Mouse (Mus musculus) skeletal muscle tissue, adult 2 months (tissue): ENCODE measurements around the gene Efhc1.
"Not testable (repeated sequence)": the region's sequence is repeated elsewhere in the genome, so short reads cannot be mapped to it uniquely, and the experiment has no call there.

ENCODE experiments used
- DNase-seq: peaks from one replicate; pipeline ENCODE4 v3.0.0-alpha.2; 2012; ENCODE audit warnings: low read depth, low spot score

Gene Efhc1

GRCm38 (mm10) chr1:20951300-20951763, at the start of gene Efhc1:
Efhc1 (plus strand) TSS chr1:20951626.
- DNase-seq = peak; percentile 95

GRCm38 (mm10) chr1:20905501-20906127, 45.8 kb upstream of the Efhc1 start:
- DNase-seq = no peak

- DNase-seq = no peak
Observed at GRCm38 (mm10) chr1:20906128-20906515, 45.3 kb upstream of the Efhc1 start.

GRCm38 (mm10) chr1:20908541-20908940, 42.9 kb upstream of the Efhc1 start:
- no peak for DNase-seq

GRCm38 (mm10) chr1:20912115-20912514, 39.3 kb upstream of the Efhc1 start:
- DNase-seq = no peak

- DNase-seq = no peak
Observed at GRCm38 (mm10) chr1:20912527-20913171, 38.8 kb upstream of the Efhc1 start.

GRCm38 (mm10) chr1:20914769-20915168, 36.7 kb upstream of the Efhc1 start:
- no peak for DNase-seq

GRCm38 (mm10) chr1:20915608-20916007, 35.8 kb upstream of the Efhc1 start:
- DNase-seq = no peak

GRCm38 (mm10) chr1:20917496-20918050, 33.9 kb upstream of the Efhc1 start:
- DNase-seq = no peak

GRCm38 (mm10) chr1:20919728-20920127, 31.7 kb upstream of the Efhc1 start:
- DNase-seq = no peak

GRCm38 (mm10) chr1:20921081-20921528, 30.3 kb upstream of the Efhc1 start:
- DNase-seq = no peak

- DNase-seq = no peak
Observed at GRCm38 (mm10) chr1:20922612-20923399, 28.6 kb upstream of the Efhc1 start.

GRCm38 (mm10) chr1:20925324-20925723, 26.1 kb upstream of the Efhc1 start:
- not testable (repeated sequence) for DNase-seq

GRCm38 (mm10) chr1:20925926-20926325, 25.5 kb upstream of the Efhc1 start:
- no peak for DNase-seq

- DNase-seq = no peak
Observed at GRCm38 (mm10) chr1:20926376-20926775, 25.1 kb upstream of the Efhc1 start.

GRCm38 (mm10) chr1:20928487-20928886, 22.9 kb upstream of the Efhc1 start:
- DNase-seq = no peak

GRCm38 (mm10) chr1:20933457-20933856, 18.0 kb upstream of the Efhc1 start:
- DNase-seq = peak; percentile 26

GRCm38 (mm10) chr1:20935106-20935505, 16.3 kb upstream of the Efhc1 start:
- DNase-seq = peak; percentile 13

- DNase-seq = peak; percentile 59
Observed at GRCm38 (mm10) chr1:20939046-20939445, 12.4 kb upstream of the Efhc1 start.

- no peak for DNase-seq
Observed at GRCm38 (mm10) chr1:20940151-20940550, 11.3 kb upstream of the Efhc1 start.

- no peak for DNase-seq
Observed at GRCm38 (mm10) chr1:20941322-20941721, 10.1 kb upstream of the Efhc1 start.

- no peak for DNase-seq
Observed at GRCm38 (mm10) chr1:20941857-20942256, 9.6 kb upstream of the Efhc1 start.
